Mouse (Mus musculus): ENCODE measurements at regions not wholly inside any gene's neighbourhood (a gene's known extent, or its start where the extent isn't known, plus 50 kb on each side); places are given as distances from the start of the nearest gene placed in this dataset.
A peak's percentile ranks its signal among the peaks of the same experiment; 100 is the strongest.

- no peak for DNase-seq (ENCODE audit: low spot score in 2 of 2)
Observed at GRCm38 (mm10) chr11:38886466-38886865, 1650.7 kb upstream of the Tenm2 start.

DNA sequence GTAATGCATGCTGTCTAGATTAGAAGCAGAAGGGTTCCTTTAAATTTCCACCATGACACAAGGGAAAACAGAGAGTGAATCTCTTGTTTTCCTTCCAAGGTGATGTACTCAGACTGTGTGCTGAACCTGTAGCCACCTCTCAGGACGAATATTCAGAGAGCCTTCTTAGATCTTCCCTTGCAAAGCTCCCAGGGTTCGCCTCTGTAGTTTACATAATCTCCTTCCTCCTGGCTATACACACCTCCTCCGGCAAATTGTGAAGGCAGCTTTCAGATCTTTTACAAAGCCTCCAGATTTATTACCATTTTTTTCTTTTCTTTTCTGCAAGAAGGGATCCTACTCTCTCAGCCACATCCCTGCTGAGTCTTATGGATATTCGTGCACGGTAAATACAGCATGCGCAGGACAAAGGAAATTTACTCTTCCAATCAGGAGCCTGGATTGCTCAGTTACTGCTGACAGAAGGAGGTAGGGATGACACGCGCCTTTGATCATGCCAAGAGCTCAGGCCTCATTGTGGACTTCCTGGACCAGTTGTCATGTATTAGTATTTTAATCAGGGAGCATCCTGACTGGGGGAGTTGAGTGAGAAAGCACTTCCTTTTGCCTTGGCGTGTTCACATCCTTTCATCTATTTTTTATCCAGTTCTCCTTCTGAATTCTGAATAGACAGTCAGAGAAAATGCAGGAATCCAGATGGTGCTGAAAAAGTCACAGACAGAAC lies 1626.0 kb upstream of the Tenm2 start:
- DNase-seq (ENCODE audit: low spot score in 2 of 2) = peak; percentile 21 to 28

DNA sequence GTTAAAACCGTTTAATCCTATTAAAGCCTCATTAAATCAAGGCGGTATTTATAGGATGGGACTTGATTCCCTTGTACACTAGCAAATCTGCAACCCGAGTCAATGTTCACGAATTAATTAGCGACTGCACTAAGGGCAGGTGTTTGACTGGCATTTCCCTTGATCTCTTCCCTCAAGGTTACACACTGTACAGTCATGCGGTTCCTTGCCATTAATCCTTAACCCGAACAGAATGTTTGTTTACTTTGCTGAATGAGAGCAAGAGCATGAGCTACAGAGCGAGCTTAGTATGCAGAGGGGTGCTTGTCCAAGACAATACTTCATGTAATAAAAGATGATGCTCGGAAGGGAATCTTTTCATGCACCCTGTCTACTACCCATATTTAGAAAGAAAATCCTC lies 1620.9 kb upstream of the Tenm2 start:
- no peak for DNase-seq (ENCODE audit: low spot score in 2 of 2)

GRCm38 (mm10) chr11:38829148-38829547 lies 1593.4 kb upstream of the Tenm2 start:
- DNase-seq (ENCODE audit: low spot score in 2 of 2) = no peak

GRCm38 (mm10) chr11:38828375-38828774 lies 1592.6 kb upstream of the Tenm2 start:
- DNase-seq (ENCODE audit: low spot score in 2 of 2) = no peak

DNA sequence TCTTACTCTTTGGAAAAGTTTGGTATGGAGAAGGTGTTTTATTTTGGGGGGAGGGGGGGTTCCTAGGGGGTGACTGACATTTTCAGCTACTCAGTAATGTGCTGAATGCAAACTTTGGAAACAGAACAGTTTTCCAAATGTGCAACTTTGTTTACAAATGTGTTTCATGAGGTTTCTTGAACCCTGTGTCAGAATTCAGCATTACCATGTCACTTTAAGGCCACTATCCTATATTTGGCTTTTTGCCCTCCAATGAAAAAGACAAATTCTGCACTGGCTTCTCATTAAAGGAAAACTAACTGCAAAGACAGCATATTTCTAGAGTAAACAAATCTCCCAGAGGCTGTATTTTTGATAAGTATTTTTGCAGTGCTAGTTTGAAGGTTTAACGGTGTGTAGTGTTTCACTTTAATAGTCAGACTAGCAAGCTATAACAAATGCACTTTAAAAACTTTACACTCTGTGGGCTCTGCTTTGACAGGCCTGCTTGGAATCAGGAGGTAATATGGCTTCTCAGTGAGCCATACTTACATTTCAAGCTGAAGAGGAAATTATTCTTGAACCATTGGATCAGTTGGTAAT lies 1589.5 kb upstream of the Tenm2 start:
- DNase-seq (ENCODE audit: low spot score in 2 of 2) = no peak

- DNase-seq (ENCODE audit: low spot score in 2 of 2) = no peak
Observed at GRCm38 (mm10) chr11:38818141-38818540, 1582.4 kb upstream of the Tenm2 start.

- DNase-seq (ENCODE audit: low spot score in 2 of 2) = no peak
Observed at GRCm38 (mm10) chr11:38783548-38783947, 1547.8 kb upstream of the Tenm2 start.

GRCm38 (mm10) chr11:38779585-38779984 lies 1543.8 kb upstream of the Tenm2 start:
- no peak for DNase-seq (ENCODE audit: low spot score in 2 of 2)

GRCm38 (mm10) chr11:38762241-38762640 lies 1526.5 kb upstream of the Tenm2 start:
- no peak for DNase-seq (ENCODE audit: low spot score in 2 of 2)

DNA sequence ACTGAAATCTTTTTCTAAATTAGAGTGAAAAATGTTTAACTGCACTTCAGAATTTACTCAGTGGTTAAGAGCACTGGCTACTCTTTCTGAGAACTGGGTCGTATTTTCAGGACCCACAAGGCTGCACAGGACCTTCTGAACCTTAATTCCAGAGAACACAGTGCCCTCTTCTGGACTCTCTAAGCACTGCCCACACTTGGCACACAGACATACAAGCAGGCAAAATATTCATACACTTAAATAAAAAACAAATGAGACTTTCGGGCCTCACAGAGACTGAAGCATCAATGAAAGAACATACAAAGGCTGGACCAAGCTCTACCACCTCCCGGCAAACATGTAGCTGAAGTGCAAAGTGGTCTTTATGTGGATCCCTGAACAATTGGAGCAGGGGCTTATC lies 1511.8 kb upstream of the Tenm2 start:
- DNase-seq (ENCODE audit: low spot score in 2 of 2) = peak in 1 of 2 experiments; percentile 30

DNA sequence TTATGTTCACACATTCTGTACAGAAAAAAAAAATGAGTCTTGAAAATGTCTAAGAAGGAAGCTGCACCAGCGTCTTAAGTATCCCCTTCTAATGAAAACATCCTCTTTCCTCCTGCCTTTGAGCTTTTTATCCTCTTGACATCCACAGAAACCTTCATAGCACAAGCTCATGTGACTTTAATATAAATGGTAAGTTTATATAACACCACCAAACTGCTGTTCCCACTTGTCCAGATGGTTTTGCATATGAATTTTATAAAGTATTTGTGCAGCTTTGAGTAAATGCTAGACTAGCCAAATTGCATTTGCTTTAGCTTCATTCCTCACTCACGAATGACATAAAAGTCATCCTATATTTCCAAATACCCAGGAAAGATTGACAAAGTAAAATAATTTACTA lies 1493.3 kb upstream of the Tenm2 start:
- no peak for DNase-seq (ENCODE audit: low spot score in 2 of 2)

- DNase-seq (ENCODE audit: low spot score in 2 of 2) = no peak
Observed at GRCm38 (mm10) chr11:38715697-38716096, 1479.9 kb upstream of the Tenm2 start.

DNA sequence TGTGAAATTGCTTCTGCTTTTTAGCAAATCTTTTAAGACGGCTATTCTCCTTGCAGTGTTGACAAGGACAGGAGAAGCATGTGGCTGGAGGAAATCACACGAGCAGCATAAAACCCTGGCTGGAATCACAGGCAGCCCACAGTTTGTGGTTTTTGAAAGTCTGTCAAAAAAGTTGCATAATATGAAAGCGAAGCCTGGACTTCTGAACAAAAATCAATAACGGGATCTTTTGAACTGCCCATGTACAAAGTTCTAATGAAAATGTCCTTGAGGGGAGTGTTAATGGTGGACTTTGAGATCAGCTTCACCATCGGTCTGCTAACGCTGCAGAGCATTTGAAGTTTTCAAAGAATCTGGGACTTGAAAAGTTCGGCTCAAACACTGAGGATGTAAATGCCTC lies 1445.5 kb upstream of the Tenm2 start:
- DNase-seq (ENCODE audit: low spot score in 2 of 2) = no peak

DNA sequence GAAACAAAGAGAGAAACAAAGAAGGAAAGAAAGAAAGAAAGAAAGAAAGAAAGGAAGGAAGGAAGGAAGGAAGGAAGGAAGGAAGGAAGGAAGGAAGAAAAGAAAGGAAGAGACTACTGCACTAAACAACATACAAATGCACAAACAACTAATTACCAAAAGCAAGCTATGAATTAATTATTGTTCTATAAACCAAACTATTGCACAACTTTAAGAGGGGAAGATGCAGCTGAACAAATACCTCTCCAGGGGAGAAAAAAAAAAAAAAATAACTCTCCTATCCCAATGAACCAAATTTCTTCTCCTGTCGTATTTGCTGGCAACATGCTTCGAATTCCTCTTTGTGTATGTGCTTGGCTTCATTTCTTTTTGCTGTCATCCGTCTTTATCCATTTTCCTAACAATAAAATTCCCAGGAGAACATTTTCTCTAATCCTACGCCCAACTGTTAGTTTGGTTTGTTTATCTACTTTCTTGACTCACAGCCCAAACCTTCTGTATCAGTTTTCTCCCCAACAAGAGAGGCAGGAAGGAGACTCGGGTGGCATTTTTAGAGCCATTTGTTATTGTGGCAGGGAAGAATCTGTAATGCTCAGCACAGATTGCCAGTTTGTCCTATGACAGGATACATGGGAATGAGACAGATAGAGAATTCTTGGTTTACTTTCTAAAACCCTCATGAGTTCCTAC lies 1437.7 kb upstream of the Tenm2 start:
- no peak for DNase-seq (ENCODE audit: low spot score in 2 of 2)

Measured in left cerebral cortex, adult 8-10 months (tissue).